Mouse (Mus musculus) liver, embryonic 15.5 days (tissue): ENCODE measurements around the gene Taok3. TPM values are rescaled to one million over a fixed set of nuclear protein-coding genes. Genes with fewer than 3 reads are reported as not detected.

Source experiments
- ATAC-seq: fragments of 200-750 bp; cut with Nextera tagmentation; 2 replicates; pipeline ENCODE4 v1.8.0; 2017; ENCODE audit warnings: moderate number of reproducible peaks, mild to moderate bottlenecking, moderate library complexity; ENCODE audit not compliant: insufficient read depth
- H3K27ac ChIP-seq: fragments of 300-500 bp; sonication (generic); replicated peaks from 2 replicates; pipeline ENCODE4 v1.5.1; 2015; ENCODE audit warnings: mild to moderate bottlenecking, inconsistent platforms
- H3K27me3 ChIP-seq: fragments of 300-500 bp; sonication (generic); 2 replicates; pipeline ENCODE4 v1.6.1; 2015; ENCODE audit warnings: mild to moderate bottlenecking, inconsistent platforms
- H3K36me3 ChIP-seq: fragments of 300-500 bp; sonication (generic); replicated peaks from 2 replicates; pipeline ENCODE4 v1.6.1; 2015; ENCODE audit warnings: moderate library complexity, mild to moderate bottlenecking, inconsistent platforms
- H3K4me1 ChIP-seq: fragments of 300-500 bp; sonication (generic); replicated peaks from 2 replicates; pipeline ENCODE4 v1.6.1; 2015; ENCODE audit warnings: inconsistent platforms
- H3K4me2 ChIP-seq: fragments of 300-500 bp; sonication (generic); 2 replicates; pipeline ENCODE4 v1.6.1; 2015; ENCODE audit warnings: moderate library complexity, mild to moderate bottlenecking, inconsistent platforms
- H3K4me3 ChIP-seq: fragments of 300-500 bp; sonication (generic); replicated peaks from 2 replicates; pipeline ENCODE4 v1.5.1; 2015; ENCODE audit warnings: mild to moderate bottlenecking, inconsistent platforms
- H3K9ac ChIP-seq: fragments of 300-500 bp; sonication (generic); 2 replicates; pipeline ENCODE4 v1.6.1; 2015; ENCODE audit warnings: moderate library complexity, mild to moderate bottlenecking, inconsistent platforms
- H3K9me3 ChIP-seq: fragments of 300-500 bp; sonication (generic); replicated peaks from 2 replicates; pipeline ENCODE4 v1.6.1; 2016; ENCODE audit warnings: inconsistent platforms
- WGBS: fragments of 180-500 bp; shearing (Covaris S2); methylation state at CpG from one replicate; pipeline ENCODE4 v1.1.7; 2015; ENCODE audit warnings: mixed read lengths; ENCODE audit not compliant: insufficient replicate concordance; 5-methylcytosine and 5-hydroxymethylcytosine counted together
- polyA plus RNA-seq: library from polyadenylated mRNA; unstranded; fragments of >200 nt; fragmentation: Nextera tagmentation; extraction: Ambion mirVana; gene quantifications from 2 replicates; pipeline ENCODE4 v1.2.1, GENCODE M21; 2015

Gene Taok3
- polyA plus RNA-seq, 1 experiment from 2014 or later = 42.5 TPM

GRCm38 (mm10) chr5:117295011-117295410 is 175.1 kb downstream of the Taok3 start:
- WGBS = 72% methylated on average over 8 of the region's 8 CpGs
- Histone ChIP-seq H3K4me1 (no peaks in the 10 kb centered on the region), H3K36me3 (no peaks in the 10 kb centered on the region), H3K4me3 (no peak overlapping the region), H3K27me3 (no peaks in the 10 kb centered on the region), H3K9me3 (no peaks in the 10 kb centered on the region), H3K27ac (no peak overlapping the region), H3K9ac (no peak overlapping the region), H3K4me2 (no peak overlapping the region)
- ATAC-seq = no peak

GRCm38 (mm10) chr5:117302899-117303298 is 183.0 kb downstream of the Taok3 start:
- Histone ChIP-seq H3K9ac (no peak overlapping the region), H3K27me3 (no peaks in the 10 kb centered on the region), H3K9me3 (no peaks in the 10 kb centered on the region), H3K4me1 (no peaks in the 10 kb centered on the region; the same call in 1 of the 2 replicates), H3K4me3 (no peak overlapping the region), H3K27ac (no peak overlapping the region), H3K4me2 (no peak overlapping the region), H3K36me3 (no peaks in the 10 kb centered on the region)
- 55% methylated on average over 3 of the region's 3 CpGs for WGBS
- no peak for ATAC-seq

GRCm38 (mm10) chr5:117303691-117304579 is 184.0 kb downstream of the Taok3 start:
- Histone ChIP-seq H3K27ac (no peak overlapping the region), H3K9ac (no peak overlapping the region), H3K4me3 (no peak overlapping the region), H3K9me3 (no peaks in the 10 kb centered on the region), H3K36me3 (no peaks in the 10 kb centered on the region), H3K4me1 (no peaks in the 10 kb centered on the region; the same call in 1 of the 2 replicates), H3K4me2 (no peak overlapping the region), H3K27me3 (no peaks in the 10 kb centered on the region)
- no peak for ATAC-seq
- WGBS = 53% methylated on average over 18 of the region's 18 CpGs

GRCm38 (mm10) chr5:117304947-117305346 is 185.0 kb downstream of the Taok3 start:
- no peak overlapping the region for H3K9ac ChIP-seq
- no peaks in the 10 kb centered on the region for H3K36me3 ChIP-seq
- no peaks in the 10 kb centered on the region for H3K9me3 ChIP-seq
- no peaks in the 10 kb centered on the region; the same call in 1 of the 2 replicates for H3K4me1 ChIP-seq
- no peak for ATAC-seq
- H3K27ac ChIP-seq = no peak overlapping the region
- H3K4me2 ChIP-seq = no peak overlapping the region
- no peak overlapping the region for H3K4me3 ChIP-seq
- H3K27me3 ChIP-seq = no peaks in the 10 kb centered on the region
- 39% methylated on average over 7 of the region's 7 CpGs for WGBS

GRCm38 (mm10) chr5:117305754-117306153 is 185.8 kb downstream of the Taok3 start:
- no peak overlapping the region for H3K27ac ChIP-seq
- no peaks in the 10 kb centered on the region for H3K27me3 ChIP-seq
- H3K36me3 ChIP-seq = no peaks in the 10 kb centered on the region
- H3K4me3 ChIP-seq = no peak overlapping the region
- 73% methylated on average over 5 of the region's 5 CpGs for WGBS
- H3K4me1 ChIP-seq = no peaks in the 10 kb centered on the region; the same call in 1 of the 2 replicates
- no peak overlapping the region for H3K9ac ChIP-seq
- H3K9me3 ChIP-seq = no peaks in the 10 kb centered on the region
- no peak for ATAC-seq
- H3K4me2 ChIP-seq = no peak overlapping the region

- WGBS = 70% methylated on average over 2 of the region's 2 CpGs
- H3K36me3 ChIP-seq = no peaks in the 10 kb centered on the region
- no peak for ATAC-seq
- H3K4me1 ChIP-seq = no peaks in the 10 kb centered on the region; the same call in 1 of the 2 replicates
- H3K4me2 ChIP-seq = no peak overlapping the region
- no peaks in the 10 kb centered on the region for H3K27me3 ChIP-seq
- no peak overlapping the region for H3K9ac ChIP-seq
- H3K9me3 ChIP-seq = no peaks in the 10 kb centered on the region
- no peak overlapping the region for H3K4me3 ChIP-seq
- no peak overlapping the region for H3K27ac ChIP-seq
Measured at GRCm38 (mm10) chr5:117306826-117307225, 186.9 kb downstream of the Taok3 start.

GRCm38 (mm10) chr5:117307699-117308098 is 187.8 kb downstream of the Taok3 start:
- no peak overlapping the region for H3K9ac ChIP-seq
- ATAC-seq = peak; percentile 18; the same call in 1 of the 2 replicates
- no peaks in the 10 kb centered on the region for H3K36me3 ChIP-seq
- no peak overlapping the region for H3K4me3 ChIP-seq
- H3K4me1 ChIP-seq = no peaks in the 10 kb centered on the region; the same call in 1 of the 2 replicates
- no peaks in the 10 kb centered on the region for H3K9me3 ChIP-seq
- H3K4me2 ChIP-seq = peak overlapping the region; percentile 36
- WGBS = 19% methylated on average over 11 of the region's 11 CpGs
- H3K27ac ChIP-seq = no peak overlapping the region
- H3K27me3 ChIP-seq = no peaks in the 10 kb centered on the region

- no peaks in the 10 kb centered on the region for H3K9me3 ChIP-seq
- ATAC-seq = no peak
- peak overlapping the region; percentile 39 for H3K4me3 ChIP-seq
- H3K4me1 ChIP-seq = peaks cover 13% of the 10 kb centered on the region
- WGBS = 18% methylated on average over 14 of the region's 14 CpGs
- H3K27me3 ChIP-seq = peaks cover 45% of the 10 kb centered on the region
- H3K27ac ChIP-seq = no peak overlapping the region
- H3K4me2 ChIP-seq = peak overlapping the region; percentile 63
- no peaks in the 10 kb centered on the region for H3K36me3 ChIP-seq
- H3K9ac ChIP-seq = no peak overlapping the region
Measured at GRCm38 (mm10) chr5:117313420-117313819, 193.5 kb downstream of the Taok3 start.

- ATAC-seq = no peak
- Histone ChIP-seq H3K4me1 (peaks cover 16% of the 10 kb centered on the region), H3K36me3 (no peaks in the 10 kb centered on the region), H3K9me3 (no peaks in the 10 kb centered on the region), H3K9ac (no peak overlapping the region), H3K27ac (no peak overlapping the region), H3K27me3 (peaks cover 50% of the 10 kb centered on the region), H3K4me2 (peak overlapping the region; percentile 63), H3K4me3 (peak overlapping the region; percentile 39)
- WGBS = 29% methylated on average over 10 of the region's 10 CpGs
Measured at GRCm38 (mm10) chr5:117313909-117314308, 194.0 kb downstream of the Taok3 start.

- no peak for ATAC-seq
- peaks cover 20% of the 10 kb centered on the region for H3K4me1 ChIP-seq
- WGBS = 27% methylated on average over 9 of the region's 9 CpGs
- H3K27me3 ChIP-seq = peaks cover 59% of the 10 kb centered on the region
- no peaks in the 10 kb centered on the region for H3K9me3 ChIP-seq
- H3K9ac ChIP-seq = no peak overlapping the region
- H3K4me2 ChIP-seq = no peak overlapping the region
- H3K27ac ChIP-seq = no peak overlapping the region
- H3K4me3 ChIP-seq = no peak overlapping the region
- no peaks in the 10 kb centered on the region for H3K36me3 ChIP-seq
Measured at GRCm38 (mm10) chr5:117314587-117315428, 194.9 kb downstream of the Taok3 start.
